Mouse (Mus musculus): ENCODE measurements at regions not wholly inside any gene's neighbourhood (a gene's known extent, or its start where the extent isn't known, plus 50 kb on each side); places are given as distances from the start of the nearest gene placed in this dataset.

DNA sequence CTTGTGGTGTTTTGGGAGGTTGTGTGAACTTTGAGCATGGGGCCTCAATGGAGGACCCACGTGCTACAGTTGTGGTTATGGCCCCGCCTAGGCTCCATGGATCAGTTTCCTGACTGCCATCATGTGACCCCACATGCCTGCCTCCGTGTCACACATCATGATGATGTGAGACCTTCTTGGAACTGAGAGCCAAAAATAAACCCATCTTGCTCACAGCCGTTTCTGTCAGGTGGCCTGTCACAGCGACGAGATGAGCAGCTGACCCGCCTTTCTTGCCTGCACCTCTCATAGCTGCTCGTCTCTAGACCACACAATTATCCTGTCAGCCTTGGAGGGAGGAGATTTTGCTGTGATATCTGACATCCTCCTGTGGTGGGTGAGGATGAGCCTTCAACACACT, 60.4 kb upstream of the Lrpap1 start:
- no peaks in the 10 kb centered on the region for H3K36me3 ChIP-seq (ENCODE audit: control insufficient read depth in 1 of 2, insufficient read depth in 2 of 2, low read length in 2 of 2)
- H3K27ac ChIP-seq (ENCODE audit: control insufficient read depth, low read depth, low read length), result no peak overlapping the region
- H3K4me1 ChIP-seq (ENCODE audit: control insufficient read depth in 1 of 2, insufficient read depth in 2 of 2, low read length in 2 of 2), result no peaks in the 10 kb centered on the region
- H3K27me3 ChIP-seq (ENCODE audit: control insufficient read depth in 1 of 2, insufficient read depth in 2 of 2, low read length in 2 of 2), result no peaks in the 10 kb centered on the region
- H3K79me2 ChIP-seq (ENCODE audit: control insufficient read depth, insufficient read depth, low read length, poor library complexity), result no peaks in the 10 kb centered on the region
- no peak for TF ChIP-seq MXI1 (IDR thresholded peaks at IDR 0.05; ENCODE audit: low read depth, low read length)
- no peak for TF ChIP-seq RCOR1 (IDR thresholded peaks at IDR 0.05; ENCODE audit: low read depth, low read length)
- no peak for TF ChIP-seq GATA1 (IDR thresholded peaks at IDR 0.05; ENCODE audit: low read depth, low read length)
- no peak for TF ChIP-seq EP300 (IDR thresholded peaks at IDR 0.05; ENCODE audit: low read depth in 1 of 2, low read length in 2 of 2)
- no peak for TF ChIP-seq MAZ (IDR thresholded peaks at IDR 0.05; ENCODE audit: low read depth, low read length)
- TF ChIP-seq BHLHE40 (IDR thresholded peaks at IDR 0.05; ENCODE audit: borderline replicate concordance, low read depth, low read length), result no peak
- TF ChIP-seq USF2 (IDR thresholded peaks at IDR 0.05; ENCODE audit: borderline replicate concordance in 1 of 2, insufficient read depth in 1 of 2, low read depth in 1 of 2, low read length in 2 of 2), result no peak
- TF ChIP-seq TBP (IDR thresholded peaks at IDR 0.05; ENCODE audit: low read depth, low read length), result no peak
- TF ChIP-seq ETS1 (IDR thresholded peaks at IDR 0.05; ENCODE audit: low read depth, low read length), result no peak
- TF ChIP-seq RAD21 (IDR thresholded peaks at IDR 0.05; ENCODE audit: low read depth, low read length), result no peak
- TF ChIP-seq TAL1 (IDR thresholded peaks at IDR 0.05; ENCODE audit: low read length), result no peak
- TF ChIP-seq CTCF (IDR thresholded peaks at IDR 0.05 in 2 of 3, conservative IDR thresholded peaks at IDR 0.05 in 1 of 3; ENCODE audit: control insufficient read depth in 1 of 3, insufficient read depth in 1 of 3, low read depth in 2 of 3, low read length in 3 of 3, poor library complexity in 1 of 3, severe bottlenecking in 1 of 3), result no peak
- TF ChIP-seq MYB (IDR thresholded peaks at IDR 0.05; ENCODE audit: low read depth, low read length), result no peak
- no peak for TF ChIP-seq KAT2A (conservative IDR thresholded peaks at IDR 0.05; ENCODE audit: low read depth, low read length)
- TF ChIP-seq MYC (IDR thresholded peaks at IDR 0.05; ENCODE audit: low read depth, low read length), result no peak
- no peak overlapping the region for H3K9ac ChIP-seq (ENCODE audit: control insufficient read depth, low read depth, low read length, poor library complexity, severe bottlenecking)
- H3K9me3 ChIP-seq (replicated peaks; ENCODE audit: insufficient read depth, low read length), result no peaks in the 10 kb centered on the region
- DNase-seq (ENCODE audit: low read depth, low spot score), result no peak
- no peak overlapping the region for H3K4me3 ChIP-seq (ENCODE audit: control insufficient read depth in 1 of 2, insufficient read depth in 1 of 2, low read depth in 2 of 2, low read length in 2 of 2)

DNA sequence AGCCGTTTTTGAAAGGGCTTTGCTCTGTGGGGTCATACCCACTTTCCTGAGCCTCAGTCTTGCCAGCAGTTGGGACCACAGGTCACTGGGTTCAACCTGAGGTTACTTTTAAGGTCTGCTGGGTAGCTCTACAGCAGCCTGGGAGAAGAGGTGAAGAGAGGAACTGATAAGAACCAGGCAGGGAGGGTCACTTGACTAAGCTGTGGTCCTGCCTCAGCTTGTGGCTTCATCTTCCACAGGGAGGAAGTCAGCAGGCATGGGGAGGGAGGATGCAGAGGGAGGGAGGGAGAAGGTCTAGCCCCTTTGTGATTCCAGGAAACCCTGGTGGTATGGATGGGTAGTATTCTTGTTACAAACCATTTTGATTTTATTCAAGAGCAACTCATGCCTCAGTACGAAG, 59.9 kb upstream of the Lrpap1 start:
- no peak for DNase-seq (ENCODE audit: low read depth, low spot score)
- Histone ChIP-seq H3K9ac (ENCODE audit: control insufficient read depth, low read depth, low read length, poor library complexity, severe bottlenecking) (no peak overlapping the region), H3K27me3 (ENCODE audit: control insufficient read depth in 1 of 2, insufficient read depth in 2 of 2, low read length in 2 of 2) (no peaks in the 10 kb centered on the region), H3K4me3 (ENCODE audit: control insufficient read depth in 1 of 2, insufficient read depth in 1 of 2, low read depth in 2 of 2, low read length in 2 of 2) (no peak overlapping the region), H3K9me3 (replicated peaks; ENCODE audit: insufficient read depth, low read length) (no peaks in the 10 kb centered on the region), H3K27ac (ENCODE audit: control insufficient read depth, low read depth, low read length) (no peak overlapping the region), H3K36me3 (ENCODE audit: control insufficient read depth in 1 of 2, insufficient read depth in 2 of 2, low read length in 2 of 2) (no peaks in the 10 kb centered on the region), H3K4me1 (ENCODE audit: control insufficient read depth in 1 of 2, insufficient read depth in 2 of 2, low read length in 2 of 2) (no peaks in the 10 kb centered on the region), H3K79me2 (ENCODE audit: control insufficient read depth, insufficient read depth, low read length, poor library complexity) (no peaks in the 10 kb centered on the region)
- TF ChIP-seq E2F4 (IDR thresholded peaks at IDR 0.05; ENCODE audit: borderline replicate concordance, low read depth, low read length) (no peak), HCFC1 (IDR thresholded peaks at IDR 0.05; ENCODE audit: low read depth, low read length) (no peak), ETS1 (IDR thresholded peaks at IDR 0.05; ENCODE audit: low read depth, low read length) (no peak), POLR2AphosphoS5 (IDR thresholded peaks at IDR 0.05; ENCODE audit: borderline replicate concordance, low read depth, low read length) (no peak), ZC3H11A (IDR thresholded peaks at IDR 0.05; ENCODE audit: low read depth, low read length) (no peak), NRF1 (IDR thresholded peaks at IDR 0.05; ENCODE audit: insufficient read depth, low read depth, low read length, poor library complexity, severe bottlenecking) (no peak), USF1 (IDR thresholded peaks at IDR 0.05; ENCODE audit: low read depth, low read length) (no peak), TCF12 (IDR thresholded peaks at IDR 0.05; ENCODE audit: low read depth, low read length) (no peak), CTCF (IDR thresholded peaks at IDR 0.05 in 2 of 3, conservative IDR thresholded peaks at IDR 0.05 in 1 of 3; ENCODE audit: control insufficient read depth in 1 of 3, insufficient read depth in 1 of 3, low read depth in 2 of 3, low read length in 3 of 3, poor library complexity in 1 of 3, severe bottlenecking in 1 of 3) (no peak), POLR2A (IDR thresholded peaks at IDR 0.05; ENCODE audit: control insufficient read depth in 1 of 2, insufficient read depth in 1 of 2, low read depth in 1 of 2, low read length in 2 of 2, poor library complexity in 1 of 2) (no peak), CHD2 (IDR thresholded peaks at IDR 0.05; ENCODE audit: low read length) (no peak), UBTF (IDR thresholded peaks at IDR 0.05; ENCODE audit: borderline replicate concordance, insufficient read depth, low read depth, low read length) (no peak), BHLHE40 (IDR thresholded peaks at IDR 0.05; ENCODE audit: borderline replicate concordance, low read depth, low read length) (no peak), ZMIZ1 (IDR thresholded peaks at IDR 0.05; ENCODE audit: low read depth, low read length) (no peak), RCOR1 (IDR thresholded peaks at IDR 0.05; ENCODE audit: low read depth, low read length) (no peak), MYB (IDR thresholded peaks at IDR 0.05; ENCODE audit: low read depth, low read length) (no peak), MAFK (IDR thresholded peaks at IDR 0.05; ENCODE audit: borderline replicate concordance, low read depth, low read length) (no peak), POLR2AphosphoS2 (IDR thresholded peaks at IDR 0.05; ENCODE audit: low read length) (no peak), MAX (IDR thresholded peaks at IDR 0.05; ENCODE audit: low read length) (no peak)

Data from MEL (cell line).